Mouse (Mus musculus) adrenal gland, adult 8-10 months (tissue): ENCODE measurements around the gene Vtn. TPM values are rescaled to one million over a fixed set of nuclear protein-coding genes. Genes with fewer than 3 reads are reported as not detected.

Experiments
- DNase-seq: peaks from one replicate; pipeline ENCODE4 v3.0.0; 2022
- total RNA-seq, 4 experiments: library from RNA; stranded (reverse); gene quantifications; 2 replicates each; pipeline ENCODE4 v1.2.4; 2022

The Vtn gene
- total RNA-seq, result 1 to 10 TPM in 2 of 4 experiments, under 1 TPM in 2; 0.66 to 3.2 (median 1.1) TPM

DNA sequence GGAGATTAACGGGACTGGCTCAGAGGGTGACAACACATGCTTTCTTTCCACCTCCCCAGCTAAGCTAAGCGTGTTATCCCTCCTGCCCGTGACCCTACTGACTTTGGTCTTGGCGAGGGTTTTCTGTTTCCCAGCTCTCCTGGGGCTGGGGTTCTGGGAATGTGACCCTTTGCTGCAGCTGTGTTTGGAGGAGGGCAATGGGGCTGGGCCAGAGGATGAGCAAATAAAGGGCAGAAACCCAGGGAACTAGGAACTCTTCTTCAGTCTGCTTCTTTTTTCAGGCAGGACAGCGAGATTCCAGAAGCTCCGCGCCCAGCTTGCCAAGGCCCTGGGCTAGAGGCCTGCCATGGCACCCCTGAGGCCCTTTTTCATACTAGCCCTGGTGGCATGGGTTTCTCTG is at the start of gene Vtn:
Vtn (plus strand) TSS at position 88 of the 400 bp plus-strand sequence.
- no peak for DNase-seq

GRCm38 (mm10) chr11:78450337-78450736 is 48.6 kb upstream of the Vtn start:
- no peak for DNase-seq

DNA sequence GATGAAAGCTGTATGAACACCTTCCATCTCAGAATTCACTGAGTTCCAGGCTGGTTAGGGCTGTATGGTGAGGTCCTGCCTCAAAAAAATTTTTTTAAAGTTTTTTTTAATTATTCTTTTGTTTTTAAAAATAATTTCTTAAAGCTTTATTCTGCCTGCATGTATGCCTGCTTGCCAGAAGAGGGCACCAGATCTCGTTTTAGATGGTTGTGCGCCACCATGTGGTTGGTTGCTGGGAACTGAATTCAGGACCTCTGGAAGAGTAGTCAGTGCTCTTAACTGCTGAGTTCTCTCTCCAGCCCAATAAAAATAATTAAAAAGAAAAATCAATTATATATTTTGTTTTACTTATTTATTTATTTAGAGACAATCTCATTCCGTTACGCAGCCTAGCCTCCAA is 45.2 kb upstream of the Vtn start:
- no peak for DNase-seq

DNA sequence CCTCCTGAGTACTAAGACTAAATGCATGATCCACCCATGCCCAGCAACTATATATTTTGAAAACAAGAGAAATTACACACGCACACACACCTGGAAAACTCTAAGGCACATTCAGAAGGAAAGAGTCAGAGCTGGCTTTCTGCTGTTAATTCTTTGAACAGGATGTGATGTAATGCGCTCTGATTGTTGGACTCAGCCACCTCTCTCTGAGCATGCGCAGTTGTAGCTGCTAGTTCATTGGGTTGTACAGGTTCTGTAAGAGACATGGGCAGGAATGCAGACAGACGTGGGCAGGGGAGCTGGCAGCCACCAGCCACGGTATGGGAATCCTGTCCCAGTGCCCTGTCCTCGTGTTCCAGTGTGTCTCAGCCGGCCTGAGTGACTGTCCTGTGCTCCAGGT is 44.6 kb upstream of the Vtn start:
- no peak for DNase-seq

DNA sequence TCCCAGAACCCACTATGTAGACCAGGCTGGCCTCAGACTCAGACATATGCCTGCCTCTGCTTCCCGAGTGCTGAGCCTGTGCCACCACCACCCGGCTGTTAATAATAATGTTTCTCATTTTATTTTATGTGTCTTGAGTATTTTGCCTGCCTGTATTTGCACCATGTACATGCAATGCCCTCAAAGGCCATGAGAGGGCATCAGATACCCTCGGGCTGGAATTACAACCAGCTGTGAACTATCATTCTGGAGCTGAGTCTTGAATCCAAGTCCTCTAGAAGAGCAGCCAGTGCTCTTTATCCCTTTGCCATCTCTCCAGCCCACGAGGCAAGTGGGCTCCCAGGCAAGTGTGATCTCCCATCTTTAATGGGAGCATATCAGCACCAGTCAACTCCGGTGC is 43.6 kb upstream of the Vtn start:
- peak; percentile 45 for DNase-seq

GRCm38 (mm10) chr11:78458740-78459139 is 40.2 kb upstream of the Vtn start:
- no peak for DNase-seq

- no peak for DNase-seq
These were observed 37.0 kb upstream of the Vtn start for GRCm38 (mm10) chr11:78461894-78462293.

DNA sequence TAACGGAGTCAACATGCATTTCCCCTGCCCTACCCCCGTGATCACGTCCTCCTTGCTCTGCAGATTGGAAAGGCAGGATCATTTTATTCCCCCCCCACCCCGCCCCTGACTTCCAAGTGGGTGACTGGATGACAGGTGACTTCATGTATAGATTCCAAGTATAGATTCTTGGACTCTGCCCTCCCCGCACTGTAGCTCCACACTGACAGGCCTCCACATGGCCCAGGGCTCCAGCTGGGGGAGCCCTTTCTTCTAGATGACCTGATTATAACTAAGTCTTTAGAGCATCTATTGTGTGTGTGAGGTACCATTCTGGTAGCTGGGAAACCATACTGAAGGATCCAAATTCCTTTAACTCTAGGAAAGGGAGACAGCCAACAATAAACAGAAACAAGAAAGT is 36.2 kb upstream of the Vtn start:
- no peak for DNase-seq

- peak; percentile 53 for DNase-seq
These were observed 35.4 kb upstream of the Vtn start for GRCm38 (mm10) chr11:78463286-78464036.

GRCm38 (mm10) chr11:78465116-78465515 is 33.8 kb upstream of the Vtn start:
- no peak for DNase-seq

- peak; percentile 85 for DNase-seq
These were observed 33.2 kb upstream of the Vtn start, which contains the start of gene Slc46a1 for GRCm38 (mm10) chr11:78465568-78466180. Gene Slc46a1 (plus strand): TSS chr11:78465697.

GRCm38 (mm10) chr11:78466242-78466912 is 32.5 kb upstream of the Vtn start:
- DNase-seq, result no peak

DNA sequence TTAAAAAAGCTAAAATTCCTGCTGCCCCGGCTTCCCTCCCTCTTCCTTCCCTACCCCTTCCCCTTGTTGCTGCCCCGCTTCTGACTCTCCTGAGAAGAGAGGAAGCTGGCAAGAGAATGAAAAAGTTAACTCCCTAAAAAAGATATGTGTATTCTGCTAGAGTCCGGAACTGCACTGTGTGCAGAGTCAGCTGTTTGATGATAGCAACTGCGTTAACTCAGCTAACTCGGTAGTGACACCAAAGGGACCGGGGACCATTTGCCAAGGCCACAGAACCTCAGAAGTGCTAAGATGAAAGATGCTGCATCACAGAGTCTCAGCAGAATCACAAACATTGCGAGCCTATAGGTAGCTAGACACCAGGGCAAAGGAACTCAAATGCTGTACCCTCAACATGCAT is 31.4 kb upstream of the Vtn start:
- no peak for DNase-seq

DNA sequence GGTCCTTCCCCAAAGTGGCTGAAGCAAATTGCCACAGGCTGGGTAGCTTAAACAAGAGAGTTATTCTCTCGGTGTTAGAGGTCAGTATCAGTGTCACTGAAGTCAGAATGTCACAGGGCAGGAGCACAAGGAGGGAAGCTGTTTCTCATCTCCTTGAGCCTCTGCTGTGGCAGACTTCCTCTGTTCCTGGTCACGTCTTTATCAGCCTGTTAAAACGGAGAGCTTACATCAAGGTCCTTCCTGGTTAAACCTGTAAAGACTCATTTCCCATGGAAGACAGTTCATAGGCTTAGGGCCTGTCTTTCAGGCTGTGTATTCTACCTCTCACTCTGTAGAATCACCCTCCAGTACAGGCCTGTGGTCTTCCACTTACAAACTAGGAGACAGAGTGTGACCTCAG is 31.0 kb upstream of the Vtn start:
- DNase-seq, result no peak

- peak; percentile 44 for DNase-seq
These were observed 27.4 kb upstream of the Vtn start for GRCm38 (mm10) chr11:78471326-78472103.

GRCm38 (mm10) chr11:78475289-78475688 is 23.6 kb upstream of the Vtn start:
- DNase-seq, result no peak

- no peak for DNase-seq
These were observed 15.3 kb upstream of the Vtn start for GRCm38 (mm10) chr11:78483639-78484038.

- DNase-seq, result peak; percentile 45
These were observed 10.7 kb upstream of the Vtn start for GRCm38 (mm10) chr11:78488168-78488567.

DNA sequence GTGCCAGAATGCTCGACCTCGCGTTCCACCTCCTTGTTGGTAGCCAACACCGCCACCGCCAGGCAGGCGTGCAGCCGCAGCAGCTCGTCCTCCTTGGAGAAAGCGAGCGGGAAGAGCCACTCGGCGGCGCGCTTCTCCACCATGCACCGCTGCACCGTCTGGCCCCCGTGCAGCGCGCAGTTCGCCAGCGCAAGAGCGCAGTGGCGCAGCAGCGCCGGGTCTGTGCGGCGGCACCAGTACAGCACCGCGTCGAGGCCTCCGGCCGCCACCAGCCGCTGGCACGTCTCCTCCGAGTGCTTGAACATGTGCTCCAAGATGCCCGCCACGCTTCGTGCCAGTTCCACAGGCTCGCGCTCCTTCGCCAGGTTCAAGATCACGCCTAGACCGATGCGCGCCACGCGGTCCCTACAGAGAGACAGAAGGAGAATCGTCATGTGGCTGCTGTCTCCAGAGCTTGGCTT is 8.1 kb upstream of the Vtn start:
- DNase-seq, result no peak

DNA sequence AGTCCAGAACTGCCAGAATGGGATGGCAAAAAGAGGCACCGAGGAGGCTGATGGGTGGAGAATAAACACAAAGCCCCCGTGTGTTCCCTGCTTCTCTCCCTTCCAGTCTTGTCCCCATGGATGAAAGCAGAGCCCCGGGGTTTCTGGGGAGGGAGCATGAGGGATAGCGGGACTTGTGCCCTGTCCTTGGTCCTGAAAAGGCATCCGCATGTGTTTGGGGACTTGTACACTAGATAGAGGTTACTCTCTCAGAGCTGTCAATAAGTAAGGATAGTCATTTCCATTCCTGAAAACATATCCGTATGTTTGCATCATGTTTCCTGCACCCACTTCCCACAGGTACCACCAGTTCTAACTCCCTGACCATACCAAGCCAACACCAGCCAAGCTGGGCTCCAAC is 3.0 kb upstream of the Vtn start:
- no peak for DNase-seq

DNA sequence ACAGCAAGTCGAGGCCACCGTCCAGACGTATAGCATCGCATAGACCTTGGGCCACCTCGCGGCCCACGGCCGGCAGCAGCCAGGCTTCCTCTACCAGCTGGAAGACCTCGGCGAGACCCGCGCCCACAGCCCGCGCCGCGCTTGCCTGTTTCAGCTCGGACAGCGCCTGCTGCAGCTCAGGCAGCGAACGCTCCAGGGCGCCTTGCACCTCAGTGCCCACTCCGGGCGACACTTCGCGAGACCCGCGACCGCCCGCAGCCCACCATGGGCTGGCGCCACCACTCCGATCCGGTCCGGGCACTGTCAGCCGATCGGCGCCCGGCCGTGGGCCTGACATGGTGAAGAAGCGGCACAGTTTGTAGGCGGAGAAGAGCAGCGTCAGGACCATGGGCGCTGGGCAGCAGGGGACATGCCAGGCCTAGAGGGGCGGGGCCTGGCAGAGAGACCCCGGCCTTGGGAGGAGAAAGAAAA is 1.8 kb upstream of the Vtn start:
- no peak for DNase-seq
